Mouse (Mus musculus) midbrain, embryonic 10.5 days (tissue): Measurements from ENCODE around the gene Etv1. TPM values are rescaled to one million over a fixed set of nuclear protein-coding genes. Genes with fewer than 3 reads are reported as not detected.
"Not testable (repeated sequence)": the region's sequence is repeated elsewhere in the genome, so short reads cannot be mapped to it uniquely, and the experiment has no call there.

Source experiments
- DNase-seq: peaks from one replicate; pipeline ENCODE4 v3.0.0-alpha.2; 2017; ENCODE audit warnings: low spot score
- H3K27ac ChIP-seq: fragments of 300-500 bp; sonication (generic); replicated peaks from 2 replicates; pipeline ENCODE4 v1.5.1; 2016; ENCODE audit warnings: mild to moderate bottlenecking
- H3K27me3 ChIP-seq: fragments of 300-500 bp; sonication (generic); 2 replicates; pipeline ENCODE4 v1.6.1; 2016; ENCODE audit warnings: low read depth, mild to moderate bottlenecking; ENCODE audit not compliant: poor library complexity, severe bottlenecking
- H3K36me3 ChIP-seq: fragments of 300-500 bp; sonication (generic); 2 replicates; pipeline ENCODE4 v1.6.1; 2016; ENCODE audit warnings: mild to moderate bottlenecking, moderate library complexity
- H3K4me1 ChIP-seq: fragments of 300-500 bp; sonication (generic); 2 replicates; pipeline ENCODE4 v1.6.1; 2016
- H3K4me3 ChIP-seq: fragments of 300-500 bp; sonication (generic); 2 replicates; pipeline ENCODE4 v1.5.1; 2016; ENCODE audit warnings: mild to moderate bottlenecking, moderate library complexity
- H3K9me3 ChIP-seq: fragments of 300-500 bp; sonication (generic); replicated peaks from 2 replicates; pipeline ENCODE4 v1.6.1; 2016; ENCODE audit warnings: mild to moderate bottlenecking
- WGBS: fragments of 180-500 bp; shearing (Covaris S2); methylation state at CpG from one replicate; pipeline ENCODE4 v1.1.7; 2016; 5-methylcytosine and 5-hydroxymethylcytosine counted together
- polyA plus RNA-seq: library from polyadenylated mRNA; unstranded; fragments of >200 nt; fragmentation: Nextera tagmentation; extraction: Ambion mirVana; gene quantifications from 2 replicates; pipeline ENCODE4 v1.2.1, GENCODE M21; 2016

Gene Etv1
- polyA plus RNA-seq, 1 experiment from 2014 or later = 13.1 TPM

- H3K4me1 ChIP-seq = no peaks in the 10 kb centered on the region
- 91% methylated on average over 10 of the region's 10 CpGs for WGBS
- DNase-seq = no peak
- no peak overlapping the region for H3K4me3 ChIP-seq
- H3K27me3 ChIP-seq = no peaks in the 10 kb centered on the region
- H3K27ac ChIP-seq = no peak overlapping the region
- H3K9me3 ChIP-seq = no peaks in the 10 kb centered on the region
- no peaks in the 10 kb centered on the region for H3K36me3 ChIP-seq
These were observed 53.8 kb downstream of the Etv1 start for GRCm38 (mm10) chr12:38832981-38833380.

DNA sequence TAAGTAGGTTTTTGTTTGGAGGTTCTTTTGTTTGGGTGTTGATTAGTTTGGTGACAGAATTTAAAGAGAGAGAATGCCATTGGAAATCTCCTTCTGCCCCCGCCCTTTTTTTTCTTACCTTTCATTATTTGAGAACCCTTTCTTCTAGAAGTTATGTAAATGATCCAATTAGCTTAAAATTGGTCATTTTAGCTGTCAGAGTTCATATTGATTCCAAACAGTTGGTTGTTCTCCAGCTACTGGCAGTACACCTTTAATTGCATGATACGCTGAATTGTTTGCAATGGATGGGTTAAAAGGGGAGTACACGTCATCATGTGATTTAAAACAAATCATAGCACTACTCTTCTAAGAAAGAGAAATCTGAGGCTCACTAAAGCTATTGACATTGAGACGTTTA lies 55.4 kb downstream of the Etv1 start:
- no peak overlapping the region for H3K27ac ChIP-seq
- no peak for DNase-seq
- WGBS = 84% methylated on average over 4 of the region's 4 CpGs

GRCm38 (mm10) chr12:38834986-38835385 lies 55.8 kb downstream of the Etv1 start:
- not testable (repeated sequence) for H3K27ac ChIP-seq, DNase-seq, H3K4me1 ChIP-seq, H3K27me3 ChIP-seq, H3K4me3 ChIP-seq, H3K36me3 ChIP-seq, H3K9me3 ChIP-seq
- 94% methylated on average over 7 of the region's 8 CpGs for WGBS

More for the DNA sequence above, 55.4 kb downstream of the Etv1 start:
- Histone ChIP-seq H3K27me3 (no peaks in the 10 kb centered on the region), H3K4me3 (no peak overlapping the region), H3K9me3 (no peaks in the 10 kb centered on the region), H3K4me1 (no peaks in the 10 kb centered on the region), H3K36me3 (no peaks in the 10 kb centered on the region)

DNA sequence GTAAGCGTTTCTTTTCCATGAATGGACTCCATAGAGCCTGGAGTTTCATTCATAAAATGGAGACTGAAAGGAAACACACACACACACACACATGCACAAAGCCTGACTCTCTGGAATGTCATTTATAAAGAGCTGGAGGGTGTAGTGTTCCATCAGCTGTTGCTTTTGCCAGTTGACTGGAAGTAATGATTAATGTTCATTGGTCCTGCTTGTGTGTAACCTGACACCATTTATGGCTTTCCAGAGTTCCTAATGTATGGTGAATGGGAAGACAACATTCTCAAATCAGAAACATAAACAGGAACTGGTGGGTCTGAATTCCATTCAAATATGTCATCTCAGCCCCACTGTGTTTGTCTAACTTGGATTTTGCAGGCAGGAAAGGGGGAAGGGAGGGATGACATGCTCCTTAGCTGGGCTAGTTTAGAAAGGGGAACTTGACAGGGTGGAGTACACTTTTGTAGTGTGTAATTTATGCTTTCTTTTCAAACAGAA lies 64.7 kb downstream of the Etv1 start:
- 35% methylated on average over 1 of the region's 1 CpGs for WGBS
- H3K4me3 ChIP-seq = no peak overlapping the region
- no peaks in the 10 kb centered on the region for H3K9me3 ChIP-seq
- H3K4me1 ChIP-seq = peaks cover 8% of the 10 kb centered on the region
- peak; percentile 11 for DNase-seq
- H3K27ac ChIP-seq = no peak overlapping the region
- no peaks in the 10 kb centered on the region for H3K27me3 ChIP-seq
- no peaks in the 10 kb centered on the region for H3K36me3 ChIP-seq

DNA sequence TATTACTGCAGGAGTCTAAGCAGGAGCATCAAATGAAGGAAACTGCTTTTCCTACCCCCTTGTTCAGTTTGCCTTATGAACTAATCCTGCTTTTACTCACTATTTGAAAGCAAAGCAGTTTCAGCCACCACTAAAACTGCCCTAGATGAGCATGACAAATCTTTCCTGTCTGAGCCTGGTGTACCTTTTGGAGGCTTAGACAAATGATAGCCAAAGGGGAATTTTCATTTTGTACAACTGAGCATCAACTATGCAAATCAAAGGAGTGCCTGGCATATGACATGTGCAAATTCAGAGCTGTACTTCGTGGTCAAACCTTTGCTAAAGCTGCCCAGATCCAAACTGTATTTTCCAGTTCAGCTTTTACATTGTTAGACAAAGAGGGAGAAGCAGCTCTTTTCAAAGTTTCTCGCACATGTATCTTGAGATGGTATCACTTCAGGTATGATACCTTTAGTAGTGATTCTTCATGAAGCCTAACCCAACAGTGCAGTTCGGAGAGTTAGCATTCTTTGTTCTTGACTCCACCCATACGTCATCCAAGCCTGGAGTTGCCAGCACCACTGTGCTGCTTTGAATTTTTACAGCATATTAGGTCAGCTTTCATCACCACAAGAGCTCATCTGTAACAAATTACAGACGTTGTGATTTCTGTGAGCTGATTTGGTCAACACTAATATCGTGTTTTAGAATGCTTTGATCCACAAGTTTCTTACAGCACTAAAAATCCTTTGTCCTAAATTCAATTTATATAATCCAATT lies 68.5 kb downstream of the Etv1 start:
- DNase-seq = no peak
- Histone ChIP-seq H3K27ac (no peak overlapping the region), H3K4me1 (peaks cover 8% of the 10 kb centered on the region), H3K4me3 (no peak overlapping the region), H3K27me3 (no peaks in the 10 kb centered on the region), H3K36me3 (no peaks in the 10 kb centered on the region), H3K9me3 (no peaks in the 10 kb centered on the region)
- 77% methylated on average over 6 of the region's 6 CpGs for WGBS

GRCm38 (mm10) chr12:38849994-38850393 lies 70.8 kb downstream of the Etv1 start:
- 83% methylated on average over 5 of the region's 5 CpGs for WGBS
- H3K27ac ChIP-seq = no peak overlapping the region
- no peaks in the 10 kb centered on the region for H3K4me1 ChIP-seq
- H3K36me3 ChIP-seq = no peaks in the 10 kb centered on the region
- H3K9me3 ChIP-seq = no peaks in the 10 kb centered on the region
- DNase-seq = no peak
- H3K27me3 ChIP-seq = no peaks in the 10 kb centered on the region
- no peak overlapping the region for H3K4me3 ChIP-seq

DNA sequence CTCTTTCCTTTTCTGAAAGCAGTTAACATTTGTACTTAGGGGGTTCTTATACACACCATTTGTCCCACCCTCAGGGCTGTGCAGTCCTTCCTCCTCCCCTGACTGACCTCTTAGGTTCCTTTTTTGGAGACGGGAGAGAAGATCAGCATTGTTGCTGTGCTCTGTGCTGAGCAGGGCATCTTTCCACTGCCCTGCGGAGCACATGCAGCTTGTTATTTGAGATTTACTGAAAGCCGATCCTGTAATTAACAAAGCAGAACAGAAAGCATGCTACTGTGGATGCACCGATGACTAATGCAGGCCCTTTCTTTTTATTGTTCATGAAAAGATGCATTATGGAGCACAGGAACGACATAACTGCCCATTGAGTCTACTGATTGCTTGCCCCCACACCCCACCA lies 75.1 kb downstream of the Etv1 start:
- Histone ChIP-seq H3K9me3 (no peaks in the 10 kb centered on the region), H3K4me3 (no peak overlapping the region), H3K4me1 (no peaks in the 10 kb centered on the region), H3K27me3 (no peaks in the 10 kb centered on the region), H3K36me3 (0 out of 2 replicates have a peak, but pooled peaks cover 2% of the 10 kb centered on the region), H3K27ac (no peak overlapping the region)
- WGBS = 63% methylated on average over 5 of the region's 5 CpGs
- no peak for DNase-seq

DNA sequence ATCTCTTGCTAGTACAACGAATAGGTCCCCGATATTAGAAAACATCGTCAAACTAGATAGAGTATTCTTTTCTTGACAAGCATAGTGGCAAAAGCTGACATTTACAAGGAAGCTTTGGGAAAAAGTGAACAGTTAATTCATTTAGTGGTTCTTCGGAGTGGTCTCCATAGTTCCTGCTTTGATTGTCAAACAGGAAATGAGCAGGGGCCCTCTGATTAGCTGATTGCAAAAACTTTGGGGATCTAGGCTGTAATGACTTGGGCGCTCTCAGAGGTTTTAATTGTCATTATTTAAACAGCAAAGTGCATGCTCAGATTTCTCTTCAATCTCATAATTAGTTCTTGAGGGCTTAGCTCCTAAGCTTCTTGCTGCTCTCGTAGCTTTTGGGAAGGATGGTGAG lies 75.6 kb downstream of the Etv1 start:
- 79% methylated on average over 6 of the region's 6 CpGs for WGBS
- Histone ChIP-seq H3K27ac (no peak overlapping the region), H3K4me1 (no peaks in the 10 kb centered on the region)

DNA sequence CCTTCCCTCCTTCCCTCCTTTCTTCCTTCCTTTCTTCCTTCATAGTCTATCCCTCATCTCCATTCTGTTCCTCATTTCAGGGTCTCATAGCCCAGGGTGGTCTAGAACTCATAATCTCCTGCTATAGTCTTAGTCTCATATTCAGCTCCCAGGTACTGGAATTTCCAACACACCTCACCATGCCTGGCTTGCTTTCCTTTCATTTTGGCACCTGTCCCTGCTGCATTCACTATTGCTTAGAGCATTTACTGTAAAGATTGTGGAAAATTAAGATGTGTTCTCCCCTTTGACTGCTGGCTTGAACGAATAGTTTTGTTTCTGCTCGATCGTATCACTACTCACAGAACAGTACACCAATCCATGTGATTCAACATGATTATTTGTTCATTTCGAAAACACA lies 80.5 kb downstream of the Etv1 start:
- no peak overlapping the region for H3K4me3 ChIP-seq
- 0 out of 2 replicates have a peak, but pooled peaks cover 2% of the 10 kb centered on the region for H3K36me3 ChIP-seq
- 90% methylated on average over 4 of the region's 4 CpGs for WGBS
- H3K9me3 ChIP-seq = no peaks in the 10 kb centered on the region
- H3K4me1 ChIP-seq = peaks cover 4% of the 10 kb centered on the region; the same call in 1 of the 2 replicates
- no peak overlapping the region for H3K27ac ChIP-seq
- H3K27me3 ChIP-seq = no peaks in the 10 kb centered on the region
- DNase-seq = no peak

More for the DNA sequence above, 75.6 kb downstream of the Etv1 start:
- Histone ChIP-seq H3K9me3 (no peaks in the 10 kb centered on the region), H3K27me3 (no peaks in the 10 kb centered on the region), H3K4me3 (no peak overlapping the region), H3K36me3 (0 out of 2 replicates have a peak, but pooled peaks cover 2% of the 10 kb centered on the region)
- DNase-seq = no peak

- Histone ChIP-seq H3K4me3 (no peak overlapping the region), H3K36me3 (0 out of 2 replicates have a peak, but pooled peaks cover 2% of the 10 kb centered on the region), H3K4me1 (peaks cover 4% of the 10 kb centered on the region; the same call in 1 of the 2 replicates), H3K27me3 (no peaks in the 10 kb centered on the region), H3K27ac (no peak overlapping the region), H3K9me3 (no peaks in the 10 kb centered on the region)
- 68% methylated on average over 7 of the region's 7 CpGs for WGBS
- DNase-seq = no peak
These were observed 81.3 kb downstream of the Etv1 start for GRCm38 (mm10) chr12:38860168-38861115.

DNA sequence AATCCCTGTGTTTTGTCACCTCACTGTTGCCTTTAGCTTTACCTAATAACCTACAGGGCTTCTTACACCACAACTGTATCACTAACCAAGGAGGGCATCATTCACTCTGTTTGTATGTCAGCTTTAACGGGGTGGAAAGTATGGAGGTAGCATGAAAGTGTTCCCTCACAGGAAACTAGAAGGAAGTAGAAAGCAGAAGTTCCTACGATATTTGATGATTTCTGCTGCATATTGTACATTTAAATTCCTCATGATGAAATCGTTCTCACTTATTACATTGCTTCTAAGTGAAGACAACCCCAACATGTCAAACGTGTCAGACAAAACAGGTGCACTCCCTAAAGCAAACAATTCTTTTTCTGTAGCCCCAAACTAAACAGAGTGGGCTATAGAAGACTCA lies 84.2 kb downstream of the Etv1 start:
- DNase-seq = no peak
- Histone ChIP-seq H3K4me1 (peaks cover 4% of the 10 kb centered on the region; the same call in 1 of the 2 replicates), H3K27ac (no peak overlapping the region), H3K9me3 (no peaks in the 10 kb centered on the region), H3K36me3 (no peaks in the 10 kb centered on the region), H3K27me3 (no peaks in the 10 kb centered on the region), H3K4me3 (no peak overlapping the region)
- 85% methylated on average over 4 of the region's 4 CpGs for WGBS

DNA sequence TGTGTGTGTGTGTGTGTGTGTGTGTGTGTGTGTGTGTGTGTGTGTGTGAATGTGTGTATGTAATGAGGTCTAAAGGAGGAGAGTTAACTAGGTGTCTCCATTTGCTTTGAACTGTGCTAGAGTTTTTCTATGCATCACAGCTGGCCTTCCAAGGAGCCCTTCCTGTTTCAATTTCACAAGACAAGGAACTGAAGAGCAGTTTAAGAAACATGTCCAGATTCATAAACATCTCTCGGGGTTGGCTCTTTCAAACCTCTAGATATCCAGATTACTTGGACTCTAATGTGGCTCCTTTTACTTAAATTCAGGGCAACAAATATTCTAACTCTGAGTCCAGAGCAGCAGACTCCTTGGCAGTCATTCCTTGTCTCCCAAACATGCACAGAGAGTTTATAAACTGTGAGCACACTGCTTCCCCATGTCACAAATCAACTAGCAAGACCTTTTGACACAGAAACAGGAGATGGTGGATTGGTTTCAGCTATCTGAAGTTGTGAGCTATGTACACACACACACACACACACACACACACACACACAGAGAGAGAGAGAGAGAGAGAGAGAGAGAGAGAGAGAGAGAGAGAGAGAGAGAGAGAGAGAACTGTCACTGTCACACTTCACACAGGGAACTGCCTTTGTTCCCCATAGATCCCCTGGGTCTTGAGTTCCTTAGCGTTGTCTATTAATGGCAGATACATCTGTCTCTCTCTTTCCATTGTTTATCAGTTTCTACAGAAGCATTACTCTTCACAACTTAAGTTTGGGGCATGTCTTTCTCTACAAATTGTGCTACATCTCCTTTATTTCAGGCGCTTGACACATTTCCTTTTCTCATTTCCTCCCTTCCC lies 85.0 kb downstream of the Etv1 start:
- H3K4me3 ChIP-seq = no peak overlapping the region
- no peaks in the 10 kb centered on the region for H3K9me3 ChIP-seq
- H3K4me1 ChIP-seq = peaks cover 4% of the 10 kb centered on the region; the same call in 1 of the 2 replicates
- 80% methylated on average over 3 of the region's 3 CpGs for whole genome bisulfite sequencing
- no peak overlapping the region for H3K27ac ChIP-seq
- no peaks in the 10 kb centered on the region for H3K36me3 ChIP-seq
- no peak for DNase-seq
- no peaks in the 10 kb centered on the region for H3K27me3 ChIP-seq
